Mouse (Mus musculus) CH12F3 (cell line): ENCODE measurements around the gene Fam219a.

Source experiments
- in situ Hi-C: fragments of 300-500 bp; cut with MboI; formaldehyde crosslinking; loops from 2 replicates; pipeline ENCODE4 v1.14.3; 2020; ENCODE audit warnings: low sequenced_read_pairs

Fam219a gene

DNA sequence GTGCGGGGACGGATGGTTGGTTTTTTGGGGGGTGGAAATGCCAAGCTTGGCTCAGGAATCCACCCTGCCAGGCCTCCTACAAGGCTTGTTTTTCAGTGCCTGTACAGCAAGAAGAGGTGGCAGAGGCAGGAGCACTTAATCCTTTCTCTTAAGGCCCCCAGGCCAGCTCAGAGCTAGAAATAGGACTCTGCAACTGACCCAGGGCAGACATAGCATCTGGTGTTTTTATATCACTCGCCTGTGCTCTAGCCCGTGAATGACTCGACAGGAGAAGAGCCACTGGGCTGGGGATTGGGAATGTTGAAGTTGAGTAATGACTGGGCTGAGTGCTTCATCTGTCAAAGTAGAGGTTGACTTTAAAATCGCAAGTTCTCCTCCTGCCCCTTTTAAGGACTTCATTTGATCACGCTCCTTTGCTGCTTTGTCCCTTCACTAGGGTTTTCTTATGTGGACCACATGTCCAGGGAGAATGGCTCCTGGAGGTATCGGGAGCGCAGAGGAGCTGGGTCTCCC lies 91.6 kb downstream of the Fam219a start:
- in situ Hi-C loops = no loop called here

DNA sequence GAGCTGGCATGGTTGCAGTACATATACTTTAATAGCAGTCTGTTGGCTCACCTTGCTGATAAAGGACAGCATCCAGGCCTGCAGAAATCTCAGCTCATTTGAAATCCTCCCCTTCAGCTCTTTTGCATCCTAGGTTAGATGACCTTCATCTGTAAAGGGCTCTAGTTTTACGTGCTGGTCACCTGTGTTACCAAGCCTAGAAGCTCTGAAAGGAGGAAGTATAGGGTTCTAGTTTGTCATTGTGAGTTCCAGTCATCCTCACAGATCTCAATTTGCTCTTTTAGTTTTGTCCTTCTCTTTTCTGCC lies 98.0 kb downstream of the Fam219a start:
- in situ Hi-C loops = no loop called here

DNA sequence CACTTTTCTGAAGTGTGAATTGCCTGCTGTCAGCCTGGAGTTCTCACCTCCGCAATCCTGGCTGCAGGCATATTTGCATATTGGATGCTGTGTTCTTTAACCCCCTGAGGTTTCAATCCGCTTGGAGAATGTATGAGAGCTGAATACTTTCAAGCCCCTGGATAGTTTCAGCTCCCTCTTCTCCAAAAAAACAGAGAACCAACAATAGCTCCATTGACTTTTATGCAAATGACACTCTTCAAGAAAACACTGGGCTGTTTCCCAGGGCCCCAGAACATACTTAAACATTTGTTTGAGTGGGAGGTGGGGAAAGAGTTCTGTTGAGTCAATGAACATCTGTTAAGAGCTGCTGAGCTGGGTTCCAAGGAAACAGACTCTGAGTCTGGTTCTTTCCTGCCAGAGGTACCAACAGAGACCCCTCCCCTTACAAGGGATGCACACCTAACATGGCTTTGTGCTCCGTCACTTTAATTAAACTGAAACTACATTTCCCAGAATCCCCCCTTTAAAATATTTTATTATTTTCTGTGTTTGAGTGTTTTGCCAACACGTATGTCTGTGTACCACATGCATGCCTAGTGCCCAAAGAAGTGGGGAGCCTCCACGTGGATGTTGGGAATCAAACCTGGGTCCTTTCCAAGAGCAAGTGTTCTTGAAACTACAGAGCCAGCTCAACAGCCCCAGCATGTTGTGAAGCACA lies 98.5 kb downstream of the Fam219a start:
- in situ Hi-C loops = no loop called here

DNA sequence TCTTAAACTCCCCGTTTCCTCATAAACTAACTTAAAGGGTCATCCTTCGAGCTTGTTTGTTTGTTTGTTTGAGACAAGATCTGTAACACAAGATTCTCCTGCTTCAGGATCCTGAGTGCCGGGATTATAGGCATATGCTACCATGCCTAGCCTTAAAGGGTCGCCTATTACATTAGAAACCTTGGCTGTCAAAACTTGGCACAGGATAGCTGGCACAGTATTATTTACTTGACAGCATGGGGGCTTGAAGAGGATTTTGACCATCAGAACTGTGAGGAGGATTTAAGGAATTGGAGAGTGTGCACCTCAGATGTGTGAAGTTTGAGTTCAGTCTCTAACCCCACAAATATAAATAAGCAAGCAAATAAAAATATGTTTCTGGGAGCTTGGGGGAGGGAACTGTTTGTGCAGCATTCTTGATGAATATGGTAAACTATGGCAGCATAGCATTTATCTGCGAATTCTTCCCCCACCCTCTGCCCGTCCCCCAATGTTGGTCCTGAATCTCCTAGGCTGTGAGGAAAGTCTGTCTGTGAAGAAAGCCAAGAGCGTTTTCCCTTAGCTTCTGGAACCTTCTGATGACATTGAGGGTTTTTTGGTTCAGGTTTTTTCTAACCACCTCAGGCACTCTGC lies 99.2 kb downstream of the Fam219a start:
- in situ Hi-C loops = no loop called here

DNA sequence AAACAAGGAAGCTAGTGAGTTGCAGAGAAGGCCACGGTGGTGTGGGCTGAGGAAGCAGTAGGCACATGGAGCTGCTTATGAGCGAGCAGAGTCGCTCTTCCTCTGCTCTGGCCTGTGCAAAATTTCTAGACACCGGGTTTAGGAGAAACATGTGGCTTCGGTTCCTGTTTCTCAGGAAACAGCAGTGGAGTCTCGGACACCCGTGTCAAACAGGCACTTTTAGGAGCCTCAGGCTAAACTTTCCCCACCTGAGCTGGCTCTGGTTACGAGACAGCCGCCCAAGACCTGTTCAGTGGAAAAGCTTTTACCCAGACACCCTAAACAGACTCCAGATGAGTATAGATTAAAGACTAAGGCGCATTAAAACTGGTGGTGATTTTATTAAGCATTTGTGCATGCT lies 100.1 kb downstream of the Fam219a start:
- in situ Hi-C loops = no loop called here

DNA sequence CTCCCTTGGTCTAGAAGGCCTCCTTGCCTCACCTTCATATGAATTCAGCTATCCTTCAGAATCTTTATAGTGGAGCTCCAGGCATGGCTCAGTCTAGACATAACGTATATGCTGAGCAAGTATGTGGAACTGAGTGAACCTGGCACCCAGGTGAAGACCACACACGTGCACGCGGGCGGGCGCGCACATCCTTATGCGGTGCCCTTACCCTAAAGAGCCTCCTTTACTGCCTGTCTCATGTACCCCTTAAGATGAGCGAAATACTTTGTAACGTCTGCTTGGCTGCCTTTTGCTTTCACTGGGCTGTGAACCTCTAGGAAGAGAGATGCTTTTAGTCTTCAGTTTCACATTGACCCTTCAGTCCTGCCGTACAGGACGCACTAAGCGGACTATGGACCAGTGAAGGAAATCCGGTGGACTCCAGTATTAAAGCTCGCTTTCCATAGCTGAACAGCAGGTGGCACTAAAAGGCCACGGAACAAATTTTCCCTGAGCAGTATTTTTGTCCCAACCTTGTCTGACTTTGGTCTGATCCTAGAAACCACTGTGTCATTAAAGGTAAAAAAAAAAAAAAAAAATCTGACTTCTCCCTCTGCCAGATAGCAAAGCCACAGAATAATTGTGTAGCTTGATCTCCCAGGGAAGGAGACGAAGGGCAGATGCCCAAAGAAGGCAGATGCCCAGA lies 100.8 kb downstream of the Fam219a start:
- in situ Hi-C loops = no loop called here
